Mouse (Mus musculus) midbrain, embryonic 14.5 days (tissue): ENCODE measurements around the gene Hus1b. TPM values are rescaled to one million over a fixed set of nuclear protein-coding genes. Genes with fewer than 3 reads are reported as not detected.

ENCODE experiments used
- ATAC-seq: fragments of 200-750 bp; cut with Nextera tagmentation; 2 replicates; pipeline ENCODE4 v1.8.0; 2017; ENCODE audit warnings: moderate number of reproducible peaks, moderate library complexity; ENCODE audit not compliant: low FRiP score, low TSS enrichment
- DNase-seq: peaks from one replicate; pipeline ENCODE4 v3.0.0-alpha.2; 2015
- H3K27ac ChIP-seq: fragments of 300-500 bp; sonication (generic); replicated peaks from 2 replicates; pipeline ENCODE4 v1.5.1; 2014; ENCODE audit warnings: mild to moderate bottlenecking, low read depth, low read length, moderate library complexity
- H3K27me3 ChIP-seq: fragments of 300-500 bp; sonication (generic); 2 replicates; pipeline ENCODE4 v1.6.1; 2014; ENCODE audit warnings: low read length, control low read depth, mixed read lengths; ENCODE audit not compliant: control insufficient read depth, insufficient read depth
- H3K36me3 ChIP-seq: fragments of 300-500 bp; sonication (generic); 2 replicates; pipeline ENCODE4 v1.6.1; 2014; ENCODE audit warnings: low read length, control low read depth; ENCODE audit not compliant: control insufficient read depth, insufficient read depth
- H3K4me1 ChIP-seq: fragments of 300-500 bp; sonication (generic); 2 replicates; pipeline ENCODE4 v1.6.1; 2014; ENCODE audit warnings: mild to moderate bottlenecking, antibody characterized with exemption, low read length, control low read depth; ENCODE audit not compliant: control insufficient read depth, insufficient read depth
- H3K4me2 ChIP-seq: fragments of 300-500 bp; sonication (generic); 2 replicates; pipeline ENCODE4 v1.6.1; 2014; ENCODE audit warnings: mild to moderate bottlenecking, low read length, moderate library complexity
- H3K4me3 ChIP-seq: fragments of 300-500 bp; sonication (generic); replicated peaks from 2 replicates; pipeline ENCODE4 v1.5.1; 2014; ENCODE audit warnings: low read depth, low read length
- H3K9ac ChIP-seq: fragments of 300-500 bp; sonication (generic); replicated peaks from 2 replicates; pipeline ENCODE4 v1.6.1; 2014; ENCODE audit warnings: mild to moderate bottlenecking, low read length, moderate library complexity
- H3K9me3 ChIP-seq: fragments of 300-500 bp; sonication (generic); 2 replicates; pipeline ENCODE4 v1.6.1; 2016; ENCODE audit warnings: low read length, control low read depth, mixed read lengths; ENCODE audit not compliant: control insufficient read depth
- WGBS: fragments of 180-500 bp; shearing (Covaris S2); extraction: QIAGEN DNeasy Blood & Tissue Kit; methylation state at CpG from one replicate; pipeline ENCODE4 v1.1.7; 2014; 5-methylcytosine and 5-hydroxymethylcytosine counted together
- polyA plus RNA-seq: library from polyadenylated mRNA; unstranded; fragments of >200 nt; fragmentation: Nextera tagmentation; extraction: Ambion mirVana; gene quantifications from 2 replicates; pipeline ENCODE4 v1.2.1, GENCODE M21; 2014

Hus1b gene
- polyA plus RNA-seq, 1 experiment from 2014 or later, result 0.36 TPM

GRCm38 (mm10) chr13:30985275-30985597 lies 37.7 kb upstream of the Hus1b start:
- Histone ChIP-seq H3K4me1 (peaks cover 11% of the 10 kb centered on the region), H3K9ac (no peak overlapping the region; the same call in 1 of the 2 replicates), H3K4me3 (peak overlapping the region; percentile 30), H3K27me3 (peaks cover 9% of the 10 kb centered on the region), H3K4me2 (peak overlapping the region; percentile 60), H3K9me3 (no peaks in the 10 kb centered on the region), H3K36me3 (no peaks in the 10 kb centered on the region), H3K27ac (no peak overlapping the region)
- ATAC-seq (no peak), DNase-seq (no peak)
- 16% methylated on average over 13 of the region's 13 CpGs for WGBS

- DNase-seq (no peak), ATAC-seq (no peak)
- no peak overlapping the region for H3K4me3 ChIP-seq
- H3K9ac ChIP-seq, result no peak overlapping the region
- H3K4me2 ChIP-seq, result no peak overlapping the region
- peaks cover 9% of the 10 kb centered on the region for H3K27me3 ChIP-seq
- peaks cover 11% of the 10 kb centered on the region for H3K4me1 ChIP-seq
- 88% methylated on average over 1 of the region's 1 CpGs for WGBS
- H3K27ac ChIP-seq, result no peak overlapping the region
- H3K36me3 ChIP-seq, result no peaks in the 10 kb centered on the region
- H3K9me3 ChIP-seq, result no peaks in the 10 kb centered on the region
Observed at GRCm38 (mm10) chr13:30981666-30982065, 34.1 kb upstream of the Hus1b start.

- Histone ChIP-seq H3K36me3 (no peaks in the 10 kb centered on the region), H3K4me1 (no peaks in the 10 kb centered on the region), H3K4me2 (no peak overlapping the region), H3K27me3 (no peaks in the 10 kb centered on the region), H3K4me3 (no peak overlapping the region), H3K9ac (no peak overlapping the region), H3K27ac (no peak overlapping the region), H3K9me3 (no peaks in the 10 kb centered on the region)
- no peak for DNase-seq
- no peak for ATAC-seq
- 76% methylated on average over 4 of the region's 4 CpGs for WGBS
Observed at GRCm38 (mm10) chr13:30978224-30978623, 30.7 kb upstream of the Hus1b start.

- no peaks in the 10 kb centered on the region for H3K9me3 ChIP-seq
Observed at GRCm38 (mm10) chr13:30976536-30977084, 29.1 kb upstream of the Hus1b start.

GRCm38 (mm10) chr13:30974247-30974630 lies 26.7 kb upstream of the Hus1b start:
- peak overlapping the region; percentile 67 for H3K4me2 ChIP-seq
- DNase-seq, result no peak
- peak overlapping the region; percentile 92; the same call in 1 of the 2 replicates for H3K9ac ChIP-seq
- H3K36me3 ChIP-seq, result no peaks in the 10 kb centered on the region
- H3K9me3 ChIP-seq, result no peaks in the 10 kb centered on the region
- H3K4me1 ChIP-seq, result peaks cover 4% of the 10 kb centered on the region; the same call in 1 of the 2 replicates
- H3K27me3 ChIP-seq, result no peaks in the 10 kb centered on the region
- peak overlapping the region; percentile 87 for H3K4me3 ChIP-seq
- peak overlapping the region; percentile 87; the same call in 1 of the 2 replicates for H3K27ac ChIP-seq
- 17% methylated on average over 5 of the region's 5 CpGs for WGBS
- peak; percentile 49 for ATAC-seq

More at GRCm38 (mm10) chr13:30976536-30977084, 29.1 kb upstream of the Hus1b start:
- 70% methylated on average over 8 of the region's 8 CpGs for WGBS
- peaks cover 4% of the 10 kb centered on the region; the same call in 1 of the 2 replicates for H3K4me1 ChIP-seq
- H3K4me2 ChIP-seq, result no peak overlapping the region
- no peaks in the 10 kb centered on the region for H3K27me3 ChIP-seq
- H3K27ac ChIP-seq, result no peak overlapping the region
- no peak for DNase-seq
- ATAC-seq, result no peak
- H3K9ac ChIP-seq, result no peak overlapping the region
- H3K36me3 ChIP-seq, result no peaks in the 10 kb centered on the region
- H3K4me3 ChIP-seq, result no peak overlapping the region

- no peaks in the 10 kb centered on the region for H3K9me3 ChIP-seq
- peak; percentile 97 for ATAC-seq
- under 1% methylated on average over 54 of the region's 54 CpGs for WGBS
- peak within 1 kb of the TSS; percentile 92 for H3K9ac ChIP-seq
- peak within 1 kb of the TSS; percentile 87 for H3K27ac ChIP-seq
- H3K4me3 ChIP-seq, result peak within 1 kb of the TSS; percentile 87
- peak; percentile 93 for DNase-seq
- no peaks in the 10 kb centered on the region for H3K36me3 ChIP-seq
- peak within 1 kb of the TSS; percentile 67 for H3K4me2 ChIP-seq
- peaks cover 4% of the 10 kb centered on the region; the same call in 1 of the 2 replicates for H3K4me1 ChIP-seq
- no peaks in the 10 kb centered on the region for H3K27me3 ChIP-seq
Observed at GRCm38 (mm10) chr13:30973501-30974246, 26.1 kb upstream of the Hus1b start, which contains the start of the genes Exoc2 and Gm5447. Gene Exoc2, minus strand, starts transcription at chr13:30974093. Gene Gm5447, plus strand, starts transcription at chr13:30974204.

GRCm38 (mm10) chr13:30972102-30972501 lies 24.5 kb upstream of the Hus1b start:
- Histone ChIP-seq H3K4me2 (no peak overlapping the region), H3K27ac (no peak overlapping the region), H3K9me3 (no peaks in the 10 kb centered on the region), H3K36me3 (no peaks in the 10 kb centered on the region), H3K4me3 (no peak overlapping the region), H3K9ac (no peak overlapping the region), H3K4me1 (peaks cover 4% of the 10 kb centered on the region; the same call in 1 of the 2 replicates), H3K27me3 (no peaks in the 10 kb centered on the region)
- DNase-seq, result no peak
- no peak for ATAC-seq
- 96% methylated on average over 2 of the region's 2 CpGs for WGBS

- H3K9ac ChIP-seq, result no peak overlapping the region
- WGBS, result 94% methylated on average over 3 of the region's 3 CpGs
- H3K4me3 ChIP-seq, result no peak overlapping the region
- no peaks in the 10 kb centered on the region for H3K27me3 ChIP-seq
- H3K9me3 ChIP-seq, result no peaks in the 10 kb centered on the region
- no peak overlapping the region for H3K4me2 ChIP-seq
- H3K36me3 ChIP-seq, result no peaks in the 10 kb centered on the region
- peaks cover 11% of the 10 kb centered on the region for H3K4me1 ChIP-seq
- DNase-seq (no peak), ATAC-seq (no peak)
- no peak overlapping the region for H3K27ac ChIP-seq
Observed at GRCm38 (mm10) chr13:30971047-30971446, 23.5 kb upstream of the Hus1b start.

- DNase-seq (no peak), ATAC-seq (no peak)
- 69% methylated on average over 4 of the region's 4 CpGs for WGBS
- Histone ChIP-seq H3K9ac (no peak overlapping the region), H3K36me3 (no peaks in the 10 kb centered on the region), H3K9me3 (no peaks in the 10 kb centered on the region), H3K4me3 (no peak overlapping the region), H3K27me3 (no peaks in the 10 kb centered on the region), H3K4me2 (no peak overlapping the region), H3K4me1 (peaks cover 11% of the 10 kb centered on the region), H3K27ac (no peak overlapping the region)
Observed at GRCm38 (mm10) chr13:30968311-30968710, 20.8 kb upstream of the Hus1b start.
